In the genomic region with DNA sequence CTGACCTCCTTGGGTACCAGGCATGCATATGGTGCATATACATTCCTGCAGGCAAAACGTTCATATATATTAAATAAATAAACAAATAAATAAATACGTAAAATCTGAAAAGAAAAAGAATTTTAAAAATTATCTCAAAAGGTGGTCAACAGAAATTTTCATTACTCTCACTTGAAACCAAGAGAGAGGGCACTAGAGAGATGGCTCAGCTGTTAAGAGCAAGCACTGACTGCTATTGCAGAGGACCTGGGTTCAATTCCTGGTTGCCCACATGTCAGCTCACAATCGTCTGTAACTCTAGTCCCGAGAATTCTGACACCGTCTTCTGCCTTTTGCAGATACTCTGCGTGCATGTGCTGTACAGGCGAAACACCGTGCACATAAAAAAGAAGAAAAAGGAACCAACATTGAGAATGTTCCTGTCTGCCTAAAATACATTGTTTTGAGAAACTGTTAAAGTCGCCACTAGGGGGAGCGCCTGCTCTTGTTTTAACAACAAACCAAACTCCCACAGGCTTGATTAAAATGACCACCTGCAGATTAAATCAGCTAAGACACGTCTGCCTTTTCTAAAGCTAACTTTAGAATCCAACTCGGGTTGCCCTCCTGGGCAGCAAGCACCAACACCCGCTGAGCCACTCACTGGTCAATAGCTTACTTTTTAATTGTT, we compare ENCODE assay signal across 9 mouse cellular contexts. TPM values are rescaled to one million over a fixed set of nuclear protein-coding genes. Genes with fewer than 3 reads are reported as not detected.
DNase-seq lines count a peak whose midpoint lies in the region; ATAC-seq lines count a peak whose summit lies in the region.
"Had no signal": no experiment of that assay in that cellular context is flagged by ENCODE, and none has a peak within 500 bp of the region (broad histone marks: within the 10 kb centered on the region; RNA-seq: fewer than 3 reads in every experiment).

No protein-coding gene starts in this region.

- peak; percentile 87 for DNase-seq in liver
- DNase-seq in c-Kit-positive CD71-positive TER-119-positive erythroid progenitor cells, embryonic 14.5 days (ENCODE audit: low spot score) = peak; percentile 79
- peak; percentile 82 to 94 for DNase-seq in frontal cortex, postnatal 36 days (ENCODE audit: low spot score in 2 of 2)
- peak; percentile 96 for DNase-seq in kidney, postnatal 10 days
- DNase-seq in liver, embryonic 11.5 days (ENCODE audit: low spot score) = peak; percentile 51
- peak; percentile 79 for DNase-seq in ovary, postnatal 14 days (ENCODE audit: low spot score)
- DNase-seq in thymus, postnatal 25 days = peak; percentile 84

- H3K4me3 ChIP-seq in liver, embryonic 12.5 days = no peak overlapping the region
- no peak overlapping the region for H3K4me3 ChIP-seq in liver, embryonic 11.5 days (ENCODE audit: low read depth, low read length)
- H3K4me3 ChIP-seq: embryonic facial prominence, embryonic 15.5 days had no signal

- peaks cover 24% of the 10 kb centered on the region for H3K4me1 ChIP-seq in liver, embryonic 12.5 days
- peaks cover 14% of the 10 kb centered on the region for H3K4me1 ChIP-seq in liver, embryonic 11.5 days (replicated peaks; ENCODE audit: control insufficient read depth, insufficient read depth, low read length)

- H3K9ac ChIP-seq in liver, embryonic 12.5 days = no peak overlapping the region
- no peak overlapping the region for H3K9ac ChIP-seq in liver, embryonic 11.5 days (ENCODE audit: low read depth, low read length)
- H3K9ac ChIP-seq: embryonic facial prominence, embryonic 15.5 days had no signal

- peaks cover 9% of the 10 kb centered on the region for H3K36me3 ChIP-seq in liver, embryonic 12.5 days
- no peaks in the 10 kb centered on the region for H3K36me3 ChIP-seq in liver, embryonic 11.5 days (ENCODE audit: control insufficient read depth, insufficient read depth, low read length)
- H3K36me3 ChIP-seq: embryonic facial prominence, embryonic 15.5 days had no signal

- no peaks in the 10 kb centered on the region for H3K9me3 ChIP-seq in liver, embryonic 12.5 days (replicated peaks)
- no peaks in the 10 kb centered on the region for H3K9me3 ChIP-seq in liver, embryonic 11.5 days (ENCODE audit: control insufficient read depth, low read length)
- H3K9me3 ChIP-seq: embryonic facial prominence, embryonic 15.5 days had no signal

- no peaks in the 10 kb centered on the region for H3K27me3 ChIP-seq in liver, embryonic 12.5 days (replicated peaks)
- no peaks in the 10 kb centered on the region for H3K27me3 ChIP-seq in liver, embryonic 11.5 days (replicated peaks; ENCODE audit: control insufficient read depth, insufficient read depth, low read length)
- H3K27me3 ChIP-seq: embryonic facial prominence, embryonic 15.5 days had no signal

- WGBS in liver, embryonic 12.5 days (ENCODE audit: insufficient replicate concordance) = 12% methylated on average over 13 of the region's 13 CpGs
- 13% methylated on average over 13 of the region's 13 CpGs for WGBS in liver, embryonic 11.5 days

- ATAC-seq in liver, embryonic 12.5 days = no peak
- no peak for ATAC-seq in liver, embryonic 11.5 days (replicated peaks; ENCODE audit: low FRiP score)

- H3K27ac ChIP-seq in liver, embryonic 12.5 days = no peak overlapping the region
- no peak overlapping the region for H3K27ac ChIP-seq in liver, embryonic 11.5 days (ENCODE audit: low read depth, low read length)
- H3K27ac ChIP-seq: embryonic facial prominence, embryonic 15.5 days had no signal

- no peak overlapping the region for H3K4me2 ChIP-seq in liver, embryonic 12.5 days
- H3K4me2 ChIP-seq in liver, embryonic 11.5 days = no peak overlapping the region
- H3K4me2 ChIP-seq: embryonic facial prominence, embryonic 15.5 days had no signal

RNA-seq across cellular contexts. Expression of a gene that starts 1.9 kb away (rescaled TPM):
- 35.1 and 36.3 TPM in 2 replicates for polyA plus RNA-seq in liver, embryonic 12.5 days (2016; fragmentation: Nextera tagmentation; extraction: Ambion mirVana)
- polyA plus RNA-seq in liver, embryonic 11.5 days (2014; fragmentation: Nextera tagmentation; extraction: Ambion mirVana) = 48.7 and 52.9 TPM in 2 replicates

RNA-seq across cellular contexts. Expression of a gene that starts 15.7 kb away (rescaled TPM):
- polyA plus RNA-seq in liver, embryonic 12.5 days (2016; fragmentation: Nextera tagmentation; extraction: Ambion mirVana) = not detected in 2 replicates
- not detected in 2 replicates for polyA plus RNA-seq in liver, embryonic 11.5 days (2014; fragmentation: Nextera tagmentation; extraction: Ambion mirVana)

RNA-seq across cellular contexts. Expression of a gene that starts 19.4 kb away (rescaled TPM):
- polyA plus RNA-seq in liver, embryonic 12.5 days (2016; fragmentation: Nextera tagmentation; extraction: Ambion mirVana) = 0.78 and 1.0 TPM in 2 replicates
- polyA plus RNA-seq in liver, embryonic 11.5 days (2014; fragmentation: Nextera tagmentation; extraction: Ambion mirVana) = 1.1 and 1.8 TPM in 2 replicates

RNA-seq across cellular contexts. Expression of a gene that starts 34.2 kb away (rescaled TPM):
- polyA plus RNA-seq in liver, embryonic 12.5 days (2016; fragmentation: Nextera tagmentation; extraction: Ambion mirVana) = 3.0 TPM in 2 replicates
- polyA plus RNA-seq in liver, embryonic 11.5 days (2014; fragmentation: Nextera tagmentation; extraction: Ambion mirVana) = 4.7 and 6.0 TPM in 2 replicates

RNA-seq across cellular contexts. Expression of a gene that starts 36.5 kb away (rescaled TPM):
- 6.6 and 6.7 TPM in 2 replicates for polyA plus RNA-seq in liver, embryonic 12.5 days (2016; fragmentation: Nextera tagmentation; extraction: Ambion mirVana)
- 6.0 and 6.5 TPM in 2 replicates for polyA plus RNA-seq in liver, embryonic 11.5 days (2014; fragmentation: Nextera tagmentation; extraction: Ambion mirVana)
